Mouse (Mus musculus) telencephalon, adult 2 months (tissue): ENCODE results near the gene Cldn4.
A peak's percentile ranks its signal among the peaks of the same experiment; 100 is the strongest.

Experiments
- DNase-seq: peaks from one replicate; pipeline ENCODE4 v3.0.0-alpha.2; 2011; ENCODE audit warnings: low read depth, low spot score

The Cldn4 gene

DNA sequence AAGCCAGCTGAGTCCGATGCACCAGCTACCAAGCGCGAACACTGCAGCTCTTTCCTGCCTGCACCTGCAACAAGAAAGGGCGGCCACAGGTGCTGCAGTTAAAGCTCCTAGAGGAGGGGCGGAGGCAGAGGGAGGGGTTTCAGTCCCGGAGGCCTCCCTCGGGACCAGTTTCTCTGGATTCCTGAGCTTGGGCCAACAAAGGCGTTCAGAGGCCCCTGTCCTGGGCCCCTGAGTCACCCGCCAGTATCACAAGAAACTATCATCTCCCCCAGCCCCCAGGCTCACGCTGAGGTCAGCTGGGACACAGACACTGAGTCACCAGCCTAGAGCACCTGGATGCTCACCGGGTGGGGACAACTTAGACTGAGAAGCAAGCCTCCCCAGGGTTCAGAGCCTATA lies at the start of gene Cldn4:
Gene Cldn4, minus strand, starts transcription at position 78 of the 399 bp plus-strand sequence.
- no peak for DNase-seq

GRCm38 (mm10) chr5:134992566-134992965 lies 45.8 kb upstream of the Cldn4 start:
- no peak for DNase-seq

- DNase-seq, result no peak
Measured at GRCm38 (mm10) chr5:134989741-134990140, 43.0 kb upstream of the Cldn4 start.

DNA sequence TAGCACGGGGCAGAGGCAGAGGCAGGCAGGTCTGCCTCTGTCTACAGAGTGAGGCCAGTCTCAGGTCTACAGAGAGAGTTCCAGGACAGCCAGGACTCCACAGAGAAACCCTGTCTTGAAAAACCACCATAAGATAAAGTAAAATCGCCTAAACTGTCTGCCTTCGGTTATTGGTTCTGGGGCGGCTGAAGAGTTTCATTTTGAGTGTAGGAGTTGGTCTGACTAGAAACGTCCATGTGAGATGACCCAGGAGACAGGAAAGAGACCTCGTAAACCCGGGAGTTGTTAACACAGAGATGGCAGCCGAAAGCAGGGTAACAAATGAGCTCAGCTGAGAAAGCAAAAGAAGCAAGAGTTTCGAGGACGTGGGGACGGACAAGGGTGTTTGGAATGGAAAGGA lies 42.4 kb upstream of the Cldn4 start:
- DNase-seq, result no peak

DNA sequence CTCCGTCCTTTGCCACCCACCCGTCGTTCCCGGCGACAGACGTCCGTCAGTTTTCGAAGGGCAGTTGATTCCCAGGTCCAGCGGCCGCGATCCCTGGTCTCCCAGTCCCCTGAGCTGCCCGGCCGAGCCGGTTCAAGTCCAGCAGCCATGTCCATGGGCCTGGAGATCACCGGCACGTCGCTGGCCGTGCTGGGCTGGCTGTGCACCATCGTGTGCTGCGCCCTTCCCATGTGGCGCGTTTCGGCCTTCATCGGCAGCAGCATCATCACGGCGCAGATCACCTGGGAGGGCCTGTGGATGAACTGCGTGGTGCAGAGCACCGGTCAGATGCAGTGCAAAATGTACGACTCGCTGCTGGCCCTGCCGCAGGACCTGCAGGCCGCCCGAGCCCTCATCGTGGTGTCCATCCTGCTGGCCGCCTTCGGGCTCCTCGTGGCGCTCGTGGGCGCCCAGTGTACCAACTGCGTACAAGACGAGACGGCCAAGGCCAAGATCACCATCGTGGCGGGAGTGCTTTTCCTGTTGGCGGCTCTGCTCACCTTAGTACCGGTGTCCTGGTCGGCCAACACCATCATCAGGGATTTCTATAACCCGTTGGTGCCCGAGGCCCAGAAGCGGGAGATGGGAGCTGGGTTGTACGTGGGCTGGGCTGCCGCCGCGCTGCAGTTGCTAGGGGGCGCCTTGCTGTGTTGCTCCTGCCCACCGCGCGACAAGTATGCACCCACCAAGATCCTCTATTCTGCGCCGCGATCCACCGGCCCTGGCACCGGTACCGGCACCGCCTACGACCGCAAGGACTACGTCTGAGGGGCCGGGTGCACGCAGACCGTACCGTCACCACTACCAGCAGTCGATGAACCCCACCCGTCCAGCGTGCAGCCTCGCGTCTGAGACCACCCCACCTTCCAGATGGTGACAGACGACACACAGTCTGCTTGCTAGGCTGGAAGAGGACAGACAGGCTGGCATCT lies 39.8 kb upstream of the Cldn4 start:
- DNase-seq, result no peak

DNA sequence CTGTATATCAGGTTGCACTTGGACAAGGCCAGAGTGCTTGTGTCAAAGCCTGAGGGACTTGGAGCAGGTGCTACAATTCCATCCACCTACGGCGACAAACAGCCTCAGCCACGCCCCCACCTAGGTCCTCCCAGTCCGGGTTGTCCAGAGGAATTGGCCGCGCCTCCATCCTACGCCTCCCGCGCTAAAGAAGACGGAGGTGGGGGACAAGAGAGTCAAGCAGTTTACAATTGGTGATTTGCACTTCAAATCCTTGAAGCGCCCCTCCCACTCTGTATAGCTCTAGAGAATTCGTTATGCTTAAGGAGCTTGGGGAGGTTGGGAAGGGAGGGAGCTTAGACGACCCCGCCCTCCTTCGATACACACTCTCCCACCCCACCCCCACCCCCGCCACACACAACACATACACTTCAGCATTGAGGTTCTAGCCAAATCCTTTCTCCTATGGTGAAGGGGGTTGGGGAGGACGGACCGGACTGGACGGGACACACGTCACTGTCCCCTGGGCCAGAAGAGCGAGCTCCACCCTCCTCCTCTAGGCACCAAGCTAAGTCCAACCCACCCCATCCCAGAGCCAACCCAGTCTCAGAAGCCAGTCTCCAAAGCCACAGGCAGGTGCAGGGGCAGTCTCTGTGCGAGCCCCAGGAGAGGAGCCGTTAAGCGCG lies 39.0 kb upstream of the Cldn4 start, which contains the start of gene Cldn3:
Gene Cldn3, plus strand, starts transcription at position 582 of the 665 bp plus-strand sequence.
- no peak for DNase-seq

- DNase-seq, result no peak
Measured at GRCm38 (mm10) chr5:134983771-134984170, 37.0 kb upstream of the Cldn4 start.

DNA sequence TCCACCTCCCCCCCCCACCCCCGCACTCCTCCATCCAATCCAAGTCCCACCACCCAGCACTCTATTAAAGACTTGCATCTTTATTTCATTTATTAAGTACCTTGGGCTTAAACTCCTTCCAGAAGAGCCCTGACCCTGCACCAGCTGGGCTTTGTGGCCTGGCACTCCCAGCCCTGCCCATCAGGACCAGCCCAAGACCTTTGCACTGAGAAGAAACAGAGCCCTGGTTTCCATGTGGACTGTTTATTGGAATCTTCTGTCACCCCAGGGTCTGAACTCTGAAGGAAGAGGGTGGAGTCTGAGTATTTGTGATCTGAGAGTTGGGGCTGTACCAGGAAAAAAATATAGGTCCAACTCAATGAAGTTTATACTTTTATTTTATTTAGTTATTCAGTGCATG lies 36.4 kb upstream of the Cldn4 start:
- no peak for DNase-seq

- DNase-seq, result no peak
Measured at GRCm38 (mm10) chr5:134981149-134981548, 34.4 kb upstream of the Cldn4 start.

DNA sequence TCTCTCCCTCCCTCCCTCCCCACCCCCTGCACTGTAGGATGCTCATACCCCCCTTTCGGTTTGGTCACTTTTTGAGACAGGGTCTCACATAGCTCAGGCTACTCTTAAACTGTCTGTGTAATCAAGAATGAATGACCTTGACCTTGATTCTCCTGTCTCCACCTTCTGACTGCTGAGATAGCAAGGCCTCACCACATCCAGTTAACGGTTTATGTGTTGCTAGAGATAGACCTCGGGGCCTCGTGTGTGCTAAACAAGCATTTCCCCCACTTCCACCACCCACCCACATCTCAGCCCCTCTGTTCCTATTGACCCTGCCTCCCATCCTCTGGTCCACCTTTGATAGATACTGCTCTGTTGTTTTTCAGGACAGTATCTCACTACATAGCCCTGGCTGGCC lies 31.1 kb upstream of the Cldn4 start:
- DNase-seq, result no peak

GRCm38 (mm10) chr5:134976577-134977250 lies 30.0 kb upstream of the Cldn4 start:
- DNase-seq, result no peak

GRCm38 (mm10) chr5:134976164-134976563 lies 29.4 kb upstream of the Cldn4 start:
- no peak for DNase-seq

DNA sequence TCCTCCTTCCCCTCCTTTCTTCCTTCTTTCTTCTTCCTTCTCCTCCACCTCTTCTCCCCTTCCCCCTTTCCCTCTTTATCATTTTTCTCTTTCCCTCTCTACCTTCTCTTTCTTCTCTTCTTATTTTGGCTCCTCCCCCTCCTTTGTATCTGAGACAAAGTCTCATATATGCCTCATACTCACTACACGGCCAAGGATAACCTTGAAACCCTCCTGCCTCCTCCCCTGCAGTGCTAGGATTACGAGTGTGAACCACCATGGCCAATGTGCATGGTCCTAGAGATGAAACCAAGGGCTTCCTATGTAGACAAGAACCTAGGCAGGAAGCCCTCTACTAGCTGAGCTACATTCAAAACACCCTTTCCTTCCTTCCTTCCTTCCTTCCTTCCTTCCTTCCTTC lies 28.2 kb upstream of the Cldn4 start:
- no peak for DNase-seq

GRCm38 (mm10) chr5:134974294-134974693 lies 27.6 kb upstream of the Cldn4 start:
- DNase-seq, result no peak

DNA sequence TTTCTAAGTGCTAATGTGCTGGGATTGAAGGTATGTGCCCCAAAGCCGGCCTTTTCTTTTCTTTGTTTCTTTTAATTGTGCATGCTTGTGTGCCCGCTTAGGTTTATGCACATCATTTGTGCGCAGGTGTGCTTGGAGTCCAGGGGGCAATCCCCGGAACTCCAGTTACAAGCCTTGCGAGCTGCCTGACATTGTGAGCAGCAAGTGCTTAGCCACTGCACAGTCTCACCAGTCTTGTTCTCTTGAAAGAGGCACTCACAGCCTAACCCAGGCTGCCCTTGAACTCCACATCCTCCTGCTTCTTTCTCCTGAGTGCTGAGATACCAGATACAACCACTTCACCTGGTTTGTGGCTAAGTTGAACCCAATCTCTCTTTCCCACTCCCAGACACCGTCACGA lies 26.8 kb upstream of the Cldn4 start:
- DNase-seq, result no peak

DNA sequence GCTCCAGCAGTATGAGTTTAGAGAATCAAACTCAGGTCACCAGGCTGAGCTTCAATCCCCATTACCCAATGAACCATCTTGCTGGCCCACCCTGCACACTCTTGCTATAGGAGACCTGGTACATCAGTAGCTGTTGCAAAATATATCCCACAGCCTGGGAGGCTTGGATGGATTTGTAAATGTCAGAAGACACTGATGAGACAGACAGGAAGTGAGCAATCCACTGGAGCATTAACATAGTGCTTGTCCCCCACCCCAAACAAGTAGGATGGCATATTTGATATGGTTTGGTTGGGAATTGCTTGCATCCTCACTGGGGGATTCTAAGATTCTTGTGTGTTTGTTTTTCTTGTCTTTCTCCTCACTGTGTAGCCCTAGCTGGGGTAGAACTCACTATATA lies 26.3 kb upstream of the Cldn4 start:
- DNase-seq, result no peak

- DNase-seq, result no peak
Measured at GRCm38 (mm10) chr5:134970671-134971070, 23.9 kb upstream of the Cldn4 start.

DNA sequence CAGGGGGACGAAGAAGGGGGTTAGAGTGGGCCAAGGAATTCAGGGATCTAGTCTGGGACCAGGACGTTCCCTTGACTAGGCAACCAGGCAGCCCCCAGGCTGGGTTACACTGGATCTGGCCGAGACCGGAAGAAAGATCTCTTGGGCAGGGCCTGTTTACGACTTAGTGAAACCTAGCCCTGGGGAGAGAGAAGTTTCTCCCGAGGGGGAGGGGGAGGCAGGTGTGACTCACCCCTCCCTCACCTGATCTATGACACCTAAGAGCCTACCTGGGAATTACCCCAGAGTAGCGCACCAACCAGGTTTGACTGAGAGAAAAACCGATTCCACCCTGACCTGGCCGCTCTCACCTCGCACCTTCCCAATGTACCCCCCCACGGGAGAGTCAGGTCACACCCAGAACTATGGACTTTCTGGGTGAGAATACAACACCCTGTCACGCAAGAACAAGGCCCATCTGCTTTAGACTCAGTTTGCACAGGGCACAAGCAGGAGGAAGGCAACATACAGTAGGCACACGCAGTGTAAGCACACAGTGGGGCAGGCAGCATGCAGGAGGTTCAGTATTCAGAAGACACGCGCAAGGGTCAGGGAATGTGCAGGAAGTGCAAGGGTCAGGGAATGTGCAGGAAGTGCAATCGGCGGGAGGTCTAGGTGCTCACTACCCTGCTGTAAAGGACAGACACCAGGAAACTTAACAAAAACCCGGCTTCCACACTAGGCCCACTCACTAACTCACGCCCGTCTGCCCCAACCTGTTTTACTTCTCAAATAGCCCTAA lies 20.6 kb upstream of the Cldn4 start:
- no peak for DNase-seq

- no peak for DNase-seq
Measured at GRCm38 (mm10) chr5:134965852-134966821, 19.4 kb upstream of the Cldn4 start.

DNA sequence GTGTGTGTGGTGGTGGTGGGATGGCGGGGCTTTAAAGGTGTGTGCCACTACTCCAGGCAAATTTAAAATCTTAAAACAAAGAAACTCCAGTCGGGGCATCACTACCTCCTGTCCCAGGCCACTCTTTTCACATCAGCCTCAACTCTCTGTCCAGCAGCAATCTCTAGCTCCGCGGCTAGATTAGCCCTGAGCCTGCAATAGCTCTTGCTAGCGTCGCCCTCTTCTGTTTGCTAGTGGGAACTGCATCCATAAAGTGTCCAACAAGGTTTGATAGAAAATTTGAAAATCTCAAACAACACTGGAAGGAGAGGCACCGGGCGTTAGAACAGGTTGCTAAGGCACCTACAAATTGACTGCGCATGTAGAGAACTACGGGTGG lies 18.7 kb upstream of the Cldn4 start:
- peak; percentile 28 for DNase-seq
